In the genomic region with DNA sequence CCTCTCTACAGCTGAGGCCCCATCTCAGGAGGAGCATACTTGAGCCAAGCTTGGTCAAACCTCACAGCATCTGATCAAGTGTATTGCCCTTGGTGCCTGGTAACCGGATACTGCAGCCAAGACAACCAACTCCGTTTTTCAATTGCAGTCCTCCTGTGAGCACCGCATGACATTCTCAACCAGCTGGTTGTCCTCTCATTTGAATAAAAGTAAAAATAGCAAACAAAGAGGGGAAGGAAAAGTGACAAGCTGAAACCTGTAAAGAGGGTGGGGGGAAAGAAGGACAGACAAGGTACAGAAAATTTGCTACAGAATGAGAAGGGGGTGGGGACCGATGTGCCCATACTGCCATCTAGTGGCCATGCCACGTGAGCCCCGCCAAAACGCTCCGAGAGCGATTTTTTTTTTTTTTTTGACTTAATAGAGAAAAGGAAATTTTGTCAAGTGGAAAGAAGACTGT, we compare ENCODE assay signal across 8 mouse cellular contexts.
DNase-seq lines count a peak whose midpoint lies in the region; ATAC-seq and TF ChIP-seq lines count a peak whose summit lies in the region.

No protein-coding gene starts in this region.

- no peaks in the 10 kb centered on the region for H3K36me3 ChIP-seq in embryonic facial prominence, embryonic 12.5 days

- H3K4me3 ChIP-seq in gastrocnemius, adult 2 months, result no peak overlapping the region
- H3K4me3 ChIP-seq in embryonic facial prominence, embryonic 12.5 days, result no peak overlapping the region

- peak overlapping the region; percentile 41 for H3K4me2 ChIP-seq in embryonic facial prominence, embryonic 12.5 days (replicated peaks)

- ATAC-seq in embryonic facial prominence, embryonic 12.5 days (ENCODE audit: insufficient number of reproducible peaks, insufficient read depth, low FRiP score, low TSS enrichment), result no peak

- H3K4me1 ChIP-seq in embryonic facial prominence, embryonic 12.5 days, result no peaks in the 10 kb centered on the region

- intact Hi-C loops in gastrocnemius, adult 2 months (cut with DNase I), result no loop called here

- H3K27ac ChIP-seq in gastrocnemius, adult 2 months, result no peak overlapping the region
- no peak overlapping the region for H3K27ac ChIP-seq in embryonic facial prominence, embryonic 12.5 days

- no peaks in the 10 kb centered on the region for H3K27me3 ChIP-seq in embryonic facial prominence, embryonic 12.5 days

- no peaks in the 10 kb centered on the region for H3K9me3 ChIP-seq in embryonic facial prominence, embryonic 12.5 days

- peak; percentile 74 for TF ChIP-seq CTCF in gastrocnemius, adult 2 months (IDR thresholded peaks at IDR 0.05)

- peak; percentile 22 for DNase-seq in gastrocnemius, adult 2 months
- DNase-seq in gastrocnemius, postnatal 25 days, result no peak
- peak; percentile 71 for DNase-seq in adrenal gland, postnatal 10 days
- peak; percentile 65 for DNase-seq in heart, postnatal 4 days
- peak; percentile 74 to 80 for DNase-seq in layer of hippocampus, postnatal 10 days (ENCODE audit: low spot score in 2 of 2)
- peak; percentile 2 for DNase-seq in lung, postnatal 25 days (ENCODE audit: low spot score)
- DNase-seq in right cerebral cortex, postnatal 10 days (ENCODE audit: low spot score in 2 of 2), result peak; percentile 76 to 85

- WGBS in embryonic facial prominence, embryonic 12.5 days, result 4% methylated on average over 9 of the region's 9 CpGs

- no peak overlapping the region for H3K9ac ChIP-seq in embryonic facial prominence, embryonic 12.5 days
